Mouse (Mus musculus): ENCODE measurements around the gene Slc7a5. TPM values are rescaled to one million over a fixed set of nuclear protein-coding genes. Genes with fewer than 3 reads are reported as not detected.

The Slc7a5 gene
- polyA plus RNA-seq, 1 experiment from 2014 or later: 10.5 TPM

DNA sequence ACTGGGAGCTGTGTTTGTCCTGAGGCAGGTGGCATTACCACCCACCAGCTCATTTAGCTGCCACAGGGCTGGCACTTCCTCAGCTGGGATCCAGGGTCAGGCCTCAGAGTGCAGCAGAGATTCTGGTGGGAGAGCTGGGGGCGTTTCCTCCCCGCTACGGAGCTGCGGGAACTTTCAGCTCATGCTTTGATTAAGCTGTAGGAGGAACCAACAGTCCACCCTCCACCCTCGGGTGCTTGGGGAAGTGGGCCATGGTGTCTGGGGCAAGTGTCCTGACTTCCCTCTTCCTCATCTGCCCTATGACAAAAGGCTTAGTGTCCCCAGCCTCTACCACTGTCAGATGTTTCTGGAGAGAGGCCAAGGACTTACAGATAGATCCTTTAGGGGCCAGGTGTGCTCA, 30.3 kb downstream of the Slc7a5 start:
- no peak for ATAC-seq
- 16% methylated on average over 5 of the region's 5 CpGs for WGBS (ENCODE audit: insufficient replicate concordance)
- Histone ChIP-seq H3K9ac (replicated peaks) (no peak overlapping the region), H3K4me2 (ENCODE audit: low read depth, low read length) (peak overlapping the region; percentile 24; the same call in 1 of the 2 replicates), H3K4me1 (ENCODE audit: insufficient read depth) (peaks cover 14% of the 10 kb centered on the region), H3K9me3 (ENCODE audit: low read length) (no peaks in the 10 kb centered on the region), H3K4me3 (ENCODE audit: low read depth, low read length) (no peak overlapping the region), H3K27me3 (ENCODE audit: insufficient read depth, low read length) (0 out of 2 replicates have a peak, but pooled peaks cover 4% of the 10 kb centered on the region), H3K36me3 (replicated peaks; ENCODE audit: insufficient read depth, low read length) (peaks cover 10% of the 10 kb centered on the region; the same call in 1 of the 2 replicates), H3K27ac (ENCODE audit: low read depth) (no peak overlapping the region)
- TF ChIP-seq EP300 (IDR thresholded peaks at IDR 0.05; ENCODE audit: low read depth) (no peak), CTCF (IDR thresholded peaks at IDR 0.05; ENCODE audit: low read depth) (no peak)
- no peak for DNase-seq

DNA sequence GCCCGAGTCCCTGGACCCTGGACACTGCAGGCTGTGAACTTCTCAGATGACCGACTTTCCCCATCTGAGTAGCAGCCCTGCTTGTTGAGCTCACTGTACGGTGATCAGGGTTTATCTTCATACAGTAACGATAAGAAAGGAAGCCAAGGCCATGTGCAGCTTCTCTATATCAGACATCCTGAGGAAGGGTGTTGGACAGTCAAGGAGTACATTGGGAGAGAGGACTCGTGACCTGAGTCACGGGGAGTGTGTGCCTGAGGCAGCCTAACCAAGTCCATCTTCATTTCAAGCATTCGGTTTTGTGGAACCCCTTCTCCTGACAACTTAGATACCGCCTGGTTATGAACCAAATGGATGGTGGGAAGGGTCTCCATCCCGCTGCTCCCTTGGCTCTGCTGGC, 32.0 kb downstream of the Slc7a5 start:
- no peak overlapping the region for H3K4me3 ChIP-seq (ENCODE audit: low read depth, low read length)
- peaks cover 3% of the 10 kb centered on the region; the same call in 1 of the 2 replicates for H3K36me3 ChIP-seq (replicated peaks; ENCODE audit: insufficient read depth, low read length)
- WGBS (ENCODE audit: insufficient replicate concordance): 58% methylated on average over 9 of the region's 9 CpGs
- DNase-seq: no peak
- no peak overlapping the region for H3K9ac ChIP-seq (replicated peaks)
- no peak for TF ChIP-seq CTCF (IDR thresholded peaks at IDR 0.05; ENCODE audit: low read depth)
- TF ChIP-seq EP300 (IDR thresholded peaks at IDR 0.05; ENCODE audit: low read depth): no peak
- peak; percentile 22; the same call in 1 of the 2 replicates for ATAC-seq
- H3K27me3 ChIP-seq (ENCODE audit: insufficient read depth, low read length): 0 out of 2 replicates have a peak, but pooled peaks cover 4% of the 10 kb centered on the region
- peaks cover 20% of the 10 kb centered on the region for H3K4me1 ChIP-seq (ENCODE audit: insufficient read depth)
- no peaks in the 10 kb centered on the region for H3K9me3 ChIP-seq (ENCODE audit: low read length)
- no peak overlapping the region for H3K4me2 ChIP-seq (ENCODE audit: low read depth, low read length)
- H3K27ac ChIP-seq (ENCODE audit: low read depth): 0 out of 2 replicates have a peak overlapping the region, but pooled peaks have one; percentile 26

DNA sequence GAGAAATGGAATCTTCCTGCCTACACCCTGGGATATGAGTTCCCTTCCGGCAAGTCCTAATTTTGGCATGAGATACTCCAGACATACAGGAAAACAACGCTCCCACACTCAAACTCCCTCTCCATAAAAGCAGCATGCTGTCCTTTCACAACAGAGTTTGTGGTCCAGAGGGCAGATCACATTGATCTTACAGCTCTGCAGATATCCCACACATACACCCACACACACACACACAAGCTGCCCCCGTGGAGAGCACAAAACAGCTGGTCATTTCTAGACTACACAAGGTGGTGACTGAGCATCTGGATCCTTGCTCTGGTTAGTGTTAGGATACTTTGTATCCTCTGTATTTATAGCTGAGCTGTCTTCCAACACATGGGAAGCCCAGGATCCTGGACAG, 32.4 kb downstream of the Slc7a5 start:
- 48% methylated on average over 3 of the region's 3 CpGs for WGBS (ENCODE audit: insufficient replicate concordance)
- ATAC-seq (peak; percentile 52), DNase-seq (no peak)
- TF ChIP-seq CTCF (IDR thresholded peaks at IDR 0.05; ENCODE audit: low read depth): no peak
- no peak for TF ChIP-seq EP300 (IDR thresholded peaks at IDR 0.05; ENCODE audit: low read depth)
- Histone ChIP-seq H3K36me3 (replicated peaks; ENCODE audit: insufficient read depth, low read length) (0 out of 2 replicates have a peak, but pooled peaks cover 3% of the 10 kb centered on the region), H3K27me3 (ENCODE audit: insufficient read depth, low read length) (0 out of 2 replicates have a peak, but pooled peaks cover 4% of the 10 kb centered on the region), H3K27ac (ENCODE audit: low read depth) (peak overlapping the region; percentile 26; the same call in 1 of the 2 replicates), H3K4me2 (ENCODE audit: low read depth, low read length) (no peak overlapping the region), H3K4me1 (ENCODE audit: insufficient read depth) (peaks cover 20% of the 10 kb centered on the region), H3K9me3 (ENCODE audit: low read length) (no peaks in the 10 kb centered on the region), H3K4me3 (ENCODE audit: low read depth, low read length) (no peak overlapping the region), H3K9ac (replicated peaks) (no peak overlapping the region)

DNA sequence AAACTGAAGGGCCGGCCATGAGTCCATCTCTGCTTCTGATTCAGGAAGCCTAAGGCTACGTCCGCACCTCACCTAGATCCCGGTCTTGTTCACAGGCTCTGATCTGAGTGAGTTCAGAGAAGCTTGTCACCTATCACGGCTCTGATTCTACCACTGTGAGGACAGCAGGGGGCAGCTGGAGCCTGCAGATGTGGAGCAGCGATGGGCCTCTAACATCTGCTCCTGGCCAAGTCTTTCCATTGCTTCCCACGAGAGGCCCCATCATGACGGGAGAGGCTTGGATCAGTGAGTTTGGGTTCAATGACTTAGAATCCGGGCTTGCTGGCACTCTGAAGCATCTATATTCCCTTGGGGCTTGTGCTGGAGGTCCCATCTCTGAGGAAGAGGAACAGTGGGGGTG, 33.5 kb downstream of the Slc7a5 start:
- DNase-seq (peak; percentile 78), ATAC-seq (peak; percentile 68)
- TF ChIP-seq EP300 (IDR thresholded peaks at IDR 0.05; ENCODE audit: low read depth) (no peak), CTCF (IDR thresholded peaks at IDR 0.05; ENCODE audit: low read depth) (peak; percentile 93)
- H3K9me3 ChIP-seq (ENCODE audit: low read length): no peaks in the 10 kb centered on the region
- 51% methylated on average over 9 of the region's 9 CpGs for WGBS (ENCODE audit: insufficient replicate concordance)
- no peak overlapping the region for H3K4me2 ChIP-seq (ENCODE audit: low read depth, low read length)
- H3K4me3 ChIP-seq (ENCODE audit: low read depth, low read length): no peak overlapping the region
- 0 out of 2 replicates have a peak, but pooled peaks cover 4% of the 10 kb centered on the region for H3K27me3 ChIP-seq (ENCODE audit: insufficient read depth, low read length)
- peaks cover 20% of the 10 kb centered on the region for H3K4me1 ChIP-seq (ENCODE audit: insufficient read depth)
- H3K9ac ChIP-seq (replicated peaks): no peak overlapping the region
- H3K36me3 ChIP-seq (replicated peaks; ENCODE audit: insufficient read depth, low read length): no peaks in the 10 kb centered on the region
- H3K27ac ChIP-seq (ENCODE audit: low read depth): no peak overlapping the region

DNA sequence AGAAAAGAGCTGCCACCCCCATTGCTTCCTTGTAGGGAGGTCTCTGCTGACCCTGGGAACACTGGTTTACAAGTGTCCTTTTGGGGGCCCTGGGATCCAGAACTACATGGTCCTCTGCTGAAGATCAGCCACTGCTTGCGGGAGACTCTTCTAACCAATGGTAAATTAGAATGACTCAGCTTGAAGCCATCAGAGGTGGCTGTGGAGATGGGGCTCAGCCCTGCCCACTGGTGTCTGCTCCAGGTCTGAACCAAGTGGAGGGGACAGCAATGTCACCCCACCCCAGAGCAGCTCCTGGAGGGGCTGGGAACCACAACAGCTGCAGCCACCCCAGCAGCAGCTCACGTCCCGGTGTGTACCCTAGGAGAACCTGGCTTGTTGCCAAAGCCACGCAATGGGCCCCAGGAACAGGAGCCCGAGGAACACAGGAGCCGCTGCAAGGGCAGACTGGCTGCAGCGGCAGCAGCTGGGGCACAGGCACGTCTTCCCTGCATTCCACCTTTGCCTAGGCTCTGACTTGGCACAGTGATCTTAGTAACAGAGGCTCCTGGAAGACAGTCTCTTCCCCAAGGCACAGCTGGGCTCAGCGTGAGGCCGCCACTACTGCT, 35.6 kb downstream of the Slc7a5 start:
- ATAC-seq (no peak), DNase-seq (peak; percentile 48)
- Histone ChIP-seq H3K27ac (ENCODE audit: low read depth) (no peak overlapping the region), H3K4me2 (ENCODE audit: low read depth, low read length) (no peak overlapping the region), H3K27me3 (ENCODE audit: insufficient read depth, low read length) (0 out of 2 replicates have a peak, but pooled peaks cover 4% of the 10 kb centered on the region), H3K9ac (replicated peaks) (no peak overlapping the region), H3K4me1 (ENCODE audit: insufficient read depth) (peaks cover 20% of the 10 kb centered on the region), H3K9me3 (ENCODE audit: low read length) (no peaks in the 10 kb centered on the region), H3K4me3 (ENCODE audit: low read depth, low read length) (no peak overlapping the region), H3K36me3 (replicated peaks; ENCODE audit: insufficient read depth, low read length) (no peaks in the 10 kb centered on the region)
- 25% methylated on average over 10 of the region's 10 CpGs for WGBS (ENCODE audit: insufficient replicate concordance)
- TF ChIP-seq EP300 (IDR thresholded peaks at IDR 0.05; ENCODE audit: low read depth) (no peak), CTCF (IDR thresholded peaks at IDR 0.05; ENCODE audit: low read depth) (0 out of 2 replicates have a peak, but pooled peaks have one; percentile 9)

DNA sequence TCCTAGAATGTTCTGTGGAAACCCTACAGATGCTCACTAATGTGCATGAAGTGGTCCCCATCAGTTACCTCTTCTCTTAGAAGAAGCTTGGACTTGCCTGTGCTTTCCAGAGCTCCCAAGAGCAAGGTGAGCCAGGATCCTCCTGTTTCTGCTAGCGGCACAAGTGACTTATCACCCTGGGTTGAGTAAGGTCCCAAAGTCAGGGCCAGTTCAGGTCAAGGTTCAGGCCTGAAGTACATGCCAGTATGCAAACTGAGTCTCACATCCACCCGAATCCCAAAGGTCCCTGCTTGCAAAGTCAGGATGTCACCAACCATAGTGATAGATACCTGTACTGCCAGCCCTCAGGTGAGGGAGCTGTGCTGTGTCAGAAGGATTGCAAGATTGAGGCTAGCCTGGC, 37.3 kb downstream of the Slc7a5 start:
- Histone ChIP-seq H3K4me1 (ENCODE audit: insufficient read depth) (peaks cover 12% of the 10 kb centered on the region; the same call in 1 of the 2 replicates), H3K9ac (replicated peaks) (no peak overlapping the region), H3K4me3 (ENCODE audit: low read depth, low read length) (no peak overlapping the region), H3K27ac (ENCODE audit: low read depth) (no peak overlapping the region), H3K36me3 (replicated peaks; ENCODE audit: insufficient read depth, low read length) (no peaks in the 10 kb centered on the region), H3K27me3 (ENCODE audit: insufficient read depth, low read length) (0 out of 2 replicates have a peak, but pooled peaks cover 4% of the 10 kb centered on the region), H3K4me2 (ENCODE audit: low read depth, low read length) (no peak overlapping the region), H3K9me3 (ENCODE audit: low read length) (no peaks in the 10 kb centered on the region)
- WGBS (ENCODE audit: insufficient replicate concordance): 59% methylated on average over 2 of the region's 2 CpGs
- DNase-seq (no peak), ATAC-seq (no peak)
- TF ChIP-seq EP300 (IDR thresholded peaks at IDR 0.05; ENCODE audit: low read depth): no peak
- no peak for TF ChIP-seq CTCF (IDR thresholded peaks at IDR 0.05; ENCODE audit: low read depth)

All from liver, postnatal 0 days (tissue).